Mouse (Mus musculus) C2C12 (cell line): Measurements from ENCODE around the gene Avpr1a. TPM values are rescaled to one million over a fixed set of nuclear protein-coding genes. Genes with fewer than 3 reads are reported as not detected.

Experiments
- H3K27me3 ChIP-seq: one replicate; pipeline ENCODE4 v1.6.1; 2011; ENCODE audit not compliant: control insufficient read depth, insufficient read depth, insufficient read length
- H3K36me3 ChIP-seq: one replicate; pipeline ENCODE4 v1.6.1; 2011; ENCODE audit not compliant: control insufficient read depth, insufficient read depth
- H3K4me3 ChIP-seq: one replicate; pipeline ENCODE4 v1.5.1; 2011; ENCODE audit warnings: mild to moderate bottlenecking, control low read depth; ENCODE audit not compliant: poor library complexity, insufficient read depth, severe bottlenecking
- H3K79me2 ChIP-seq: one replicate; pipeline ENCODE4 v1.6.1; 2011; ENCODE audit not compliant: control insufficient read depth, insufficient read depth
- H3K79me3 ChIP-seq: one replicate; pipeline ENCODE4 v1.6.1; 2011; ENCODE audit warnings: low read depth, control low read depth
- H3ac ChIP-seq: one replicate; pipeline ENCODE3; 2011; ENCODE audit warnings: low read depth; ENCODE audit not compliant: control insufficient read depth, insufficient read length
- CEBPB ChIP-seq: IDR thresholded peaks from one replicate; pipeline ENCODE4 v1.6.1; 2011; ENCODE audit warnings: low read depth, mild to moderate bottlenecking, control low read depth, moderate library complexity
- CTCF ChIP-seq: IDR thresholded peaks from one replicate; pipeline ENCODE4 v1.5.1; 2011; ENCODE audit not compliant: control insufficient read depth, insufficient read depth, insufficient read length
- FOSL1 ChIP-seq: IDR thresholded peaks from one replicate; pipeline ENCODE4 v1.8.0; 2011; ENCODE audit warnings: mild to moderate bottlenecking, low read length; ENCODE audit not compliant: poor library complexity, insufficient read depth, severe bottlenecking
- MAX ChIP-seq: IDR thresholded peaks from one replicate; pipeline ENCODE4 v1.6.1; 2011; ENCODE audit warnings: mild to moderate bottlenecking, control low read depth
- MYOD1 ChIP-seq: IDR thresholded peaks from one replicate; pipeline ENCODE4 v1.6.1; 2011; ENCODE audit warnings: low read depth; ENCODE audit not compliant: control insufficient read depth, insufficient read length
- MYOG ChIP-seq: IDR thresholded peaks from one replicate; pipeline ENCODE4 v1.6.1; 2011; ENCODE audit not compliant: control insufficient read depth, insufficient read length; ENCODE audit errors: extremely low read depth
- USF1 ChIP-seq: IDR thresholded peaks from one replicate; pipeline ENCODE4 v1.6.1; 2011; ENCODE audit warnings: low read depth, mild to moderate bottlenecking, control low read depth, moderate library complexity
- long read RNA-seq, 2 experiments: library from polyadenylated mRNA; unstranded; transcript quantifications; one replicate each; pipeline ENCODE4 v2.0.0; 2019 to 2020
- polyA plus RNA-seq: library from polyadenylated mRNA; unstranded; fragments of >200 nt; fragmentation: generic; extraction: Trizol; gene quantifications from one replicate; pipeline ENCODE4 v1.2.1, GENCODE M21; 2012; ENCODE audit warnings: missing spikeins

Avpr1a gene
- 7.1 TPM for polyA plus RNA-seq
- long read RNA-seq, experiment 1, transcript Avpr1a-201 (2 exons, 2,670 nt): major isoform, 7 of 9 reads
- long read RNA-seq, experiment 1, partial matches to known transcripts: 0 of 9 reads
- long read RNA-seq, experiment 1, other reads (novel, unspliced or antisense): 2 of 9 reads
- long read RNA-seq, experiment 2, transcript Avpr1a-201 (2 exons, 2,670 nt): major isoform, 66 of 67 reads
- long read RNA-seq, experiment 2, partial matches to known transcripts: 0 of 67 reads
- long read RNA-seq, experiment 2, other reads (novel, unspliced or antisense): 1 of 67 reads

GRCm38 (mm10) chr10:122447861-122448716, at the start of gene Avpr1a:
Avpr1a (plus strand) TSS chr10:122448499.
- Histone ChIP-seq H3K36me3 (no peaks in the 10 kb centered on the region), H3K4me3 (peak within 1 kb of the TSS; percentile 29), H3ac (peak within 1 kb of the TSS; percentile 56), H3K27me3 (no peaks in the 10 kb centered on the region), H3K79me2 (no peaks in the 10 kb centered on the region), H3K79me3 (no peaks in the 10 kb centered on the region)
- no peak for TF ChIP-seq MAX
- TF ChIP-seq CTCF: no peak
- TF ChIP-seq MYOD1: no peak
- TF ChIP-seq MYOG: no peak
- TF ChIP-seq FOSL1: no peak
- no peak for TF ChIP-seq USF1
- TF ChIP-seq CEBPB: no peak

- Histone ChIP-seq H3K79me2 (no peaks in the 10 kb centered on the region), H3ac (no peak overlapping the region), H3K27me3 (no peaks in the 10 kb centered on the region), H3K79me3 (no peaks in the 10 kb centered on the region), H3K4me3 (no peak overlapping the region), H3K36me3 (no peaks in the 10 kb centered on the region)
- TF ChIP-seq CEBPB (no peak), MYOD1 (no peak), CTCF (no peak), FOSL1 (no peak), USF1 (no peak), MAX (no peak), MYOG (no peak)
These were observed 46.0 kb upstream of the Avpr1a start for GRCm38 (mm10) chr10:122402270-122402669.

- Histone ChIP-seq H3K4me3 (no peak overlapping the region), H3K36me3 (no peaks in the 10 kb centered on the region), H3ac (no peak overlapping the region), H3K79me2 (no peaks in the 10 kb centered on the region), H3K79me3 (no peaks in the 10 kb centered on the region), H3K27me3 (no peaks in the 10 kb centered on the region)
- TF ChIP-seq CEBPB: no peak
- no peak for TF ChIP-seq FOSL1
- TF ChIP-seq MYOD1: no peak
- no peak for TF ChIP-seq MAX
These were observed 42.0 kb upstream of the Avpr1a start for GRCm38 (mm10) chr10:122406333-122406732.

- Histone ChIP-seq H3K4me3 (no peak overlapping the region), H3ac (no peak overlapping the region), H3K36me3 (no peaks in the 10 kb centered on the region), H3K79me2 (no peaks in the 10 kb centered on the region), H3K79me3 (no peaks in the 10 kb centered on the region), H3K27me3 (no peaks in the 10 kb centered on the region)
- TF ChIP-seq MYOG (no peak), MAX (no peak), CEBPB (peak; percentile 16), MYOD1 (peak; percentile 52), FOSL1 (no peak), CTCF (no peak), USF1 (no peak)
These were observed 39.4 kb upstream of the Avpr1a start for GRCm38 (mm10) chr10:122408697-122409409.

- TF ChIP-seq CEBPB (no peak), USF1 (no peak), MAX (no peak), MYOD1 (no peak), CTCF (no peak), MYOG (no peak), FOSL1 (no peak)
- Histone ChIP-seq H3ac (no peak overlapping the region), H3K79me2 (no peaks in the 10 kb centered on the region), H3K4me3 (no peak overlapping the region), H3K36me3 (no peaks in the 10 kb centered on the region), H3K27me3 (no peaks in the 10 kb centered on the region), H3K79me3 (no peaks in the 10 kb centered on the region)
These were observed 37.5 kb upstream of the Avpr1a start for GRCm38 (mm10) chr10:122410791-122411190.
